Mouse (Mus musculus) E14TG2a.4 (cell line): ENCODE results near the gene Slc5a1.
A peak's percentile ranks its signal among the peaks of the same experiment; 100 is the strongest.

Source experiments
- H3K27me3 ChIP-seq: 2 replicates; pipeline ENCODE4 v1.6.1; 2014; ENCODE audit warnings: low read length, control low read depth; ENCODE audit not compliant: insufficient read depth
- H3K36me3 ChIP-seq: 2 replicates; pipeline ENCODE4 v1.6.1; 2014; ENCODE audit warnings: low read length, control low read depth; ENCODE audit not compliant: insufficient read depth
- H3K4me1 ChIP-seq: replicated peaks from 2 replicates; pipeline ENCODE4 v1.6.1; 2014; ENCODE audit warnings: low read depth, low read length, control low read depth
- H3K4me3 ChIP-seq: replicated peaks from 2 replicates; pipeline ENCODE4 v1.5.1; 2014; ENCODE audit warnings: mild to moderate bottlenecking, low read length
- H3K9me3 ChIP-seq: 2 replicates; pipeline ENCODE4 v1.6.1; 2014; ENCODE audit warnings: low read length, control low read depth
- CTCF ChIP-seq: conservative IDR thresholded peaks from 2 replicates; pipeline ENCODE4 v1.5.1; 2014; ENCODE audit warnings: low read length
- NANOG ChIP-seq: IDR thresholded peaks from 2 replicates; pipeline ENCODE4 v1.6.1; 2014; ENCODE audit warnings: borderline replicate concordance, low read length, mixed read lengths
- POU5F1 ChIP-seq: IDR thresholded peaks from 2 replicates; pipeline ENCODE4 v1.6.1; 2014; ENCODE audit warnings: low read length, borderline replicate concordance

Slc5a1 gene

DNA sequence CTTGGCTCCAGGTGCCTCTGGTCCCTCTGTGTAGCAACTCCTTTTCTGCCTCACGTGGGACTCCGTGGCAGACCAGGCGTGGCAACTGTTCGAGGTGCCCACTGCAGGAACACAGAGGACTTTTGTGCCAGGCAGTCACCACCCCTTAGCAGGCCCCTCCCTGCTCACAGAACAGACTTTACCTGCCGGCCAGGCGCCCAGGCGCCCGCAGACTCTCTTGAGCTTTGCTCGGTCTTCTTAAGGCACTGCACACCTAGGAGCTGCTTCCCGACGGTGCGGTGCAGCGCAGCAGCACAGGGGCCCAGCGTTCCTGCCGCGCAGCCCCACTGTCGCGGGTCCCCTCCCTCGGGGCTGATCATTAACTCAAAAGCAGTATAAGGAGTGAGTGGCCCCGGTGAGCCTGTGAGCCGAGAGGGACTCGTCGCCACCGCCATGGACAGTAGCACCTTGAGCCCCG lies at the start of gene Slc5a1:
TSS of gene Slc5a1 (plus strand) at position 195 of the 457 bp plus-strand sequence.
- Histone ChIP-seq H3K4me1 (peaks cover 59% of the 10 kb centered on the region), H3K9me3 (peaks cover 5% of the 10 kb centered on the region; the same call in 1 of the 2 replicates), H3K4me3 (peak within 1 kb of the TSS; percentile 72), H3K27me3 (peaks cover 47% of the 10 kb centered on the region), H3K36me3 (no peaks in the 10 kb centered on the region)
- TF ChIP-seq NANOG (no peak), POU5F1 (no peak), CTCF (no peak)

DNA sequence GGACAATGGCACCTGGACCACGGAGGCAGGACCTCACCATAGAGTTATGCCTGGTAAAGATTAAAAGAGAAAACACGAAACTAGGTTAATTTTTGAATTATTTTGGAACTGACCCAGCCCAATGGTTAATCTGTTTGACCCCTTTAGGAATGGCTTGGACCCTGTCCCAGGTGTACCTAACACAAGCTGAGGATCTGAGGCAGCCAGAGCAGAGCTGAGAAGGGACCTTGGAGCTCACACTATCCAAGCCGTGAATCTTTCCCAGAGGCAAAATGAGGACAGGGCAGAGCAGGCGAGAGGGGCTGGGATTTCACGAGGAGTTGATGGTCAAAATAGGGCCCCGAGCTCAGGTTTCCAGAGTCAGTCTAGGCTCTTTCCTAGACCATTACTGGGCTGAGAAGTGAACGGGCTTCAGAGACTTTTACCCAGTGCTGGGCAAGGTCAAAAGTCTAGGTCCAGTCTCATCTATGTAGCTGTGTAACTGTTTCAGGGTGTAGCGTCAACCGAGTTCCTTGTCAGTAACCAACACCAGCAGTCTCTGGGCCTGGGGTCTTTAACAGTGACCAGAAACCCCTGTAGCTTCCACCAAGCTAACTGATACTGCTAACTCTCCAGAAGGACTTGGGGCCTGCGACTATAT lies 47.8 kb upstream of the Slc5a1 start:
- no peak overlapping the region for H3K4me3 ChIP-seq
- no peaks in the 10 kb centered on the region for H3K4me1 ChIP-seq

GRCm38 (mm10) chr5:33070071-33070470 lies 33.9 kb upstream of the Slc5a1 start:
- Histone ChIP-seq H3K4me3 (no peak overlapping the region), H3K4me1 (no peaks in the 10 kb centered on the region), H3K36me3 (no peaks in the 10 kb centered on the region), H3K27me3 (peaks cover 17% of the 10 kb centered on the region), H3K9me3 (peaks cover 5% of the 10 kb centered on the region)
- TF ChIP-seq CTCF (no peak), NANOG (no peak), POU5F1 (no peak)

More for the DNA sequence above, 47.8 kb upstream of the Slc5a1 start:
- Histone ChIP-seq H3K27me3 (peaks cover 19% of the 10 kb centered on the region), H3K36me3 (no peaks in the 10 kb centered on the region), H3K9me3 (no peaks in the 10 kb centered on the region)
- TF ChIP-seq CTCF (no peak), NANOG (no peak), POU5F1 (no peak)

DNA sequence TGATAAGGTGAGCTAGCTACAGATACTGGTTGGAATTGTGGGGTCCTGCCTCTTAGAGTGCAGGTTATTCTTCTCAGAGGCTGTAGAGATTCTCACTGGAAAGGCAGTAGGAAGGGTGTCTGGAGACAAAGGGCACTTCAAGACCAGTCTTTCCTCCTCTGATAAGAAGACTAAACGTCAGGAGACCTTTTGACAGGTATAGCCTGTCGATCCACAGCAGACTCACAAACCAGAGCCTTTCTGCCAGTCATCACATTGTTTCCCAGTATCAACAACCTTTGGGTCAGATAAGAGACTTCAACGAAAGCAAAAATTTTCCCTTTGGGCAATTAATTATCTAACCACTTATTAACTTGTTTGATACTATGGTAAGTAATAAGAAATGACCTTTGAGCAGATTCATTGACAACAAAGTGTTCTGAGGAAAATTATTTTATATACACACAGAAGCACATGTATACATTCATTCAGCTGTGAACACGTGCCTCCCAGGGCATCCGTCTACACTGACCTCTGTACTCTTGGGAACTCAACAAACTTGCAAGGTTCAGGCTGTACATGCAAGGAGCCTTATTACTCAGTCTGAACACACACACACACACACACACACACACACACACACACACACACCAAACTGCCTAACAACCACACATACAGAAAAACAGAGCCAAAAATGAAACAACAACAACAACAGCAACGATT lies 27.4 kb upstream of the Slc5a1 start:
- no peaks in the 10 kb centered on the region for H3K9me3 ChIP-seq
- H3K4me3 ChIP-seq = no peak overlapping the region
- H3K36me3 ChIP-seq = no peaks in the 10 kb centered on the region
- TF ChIP-seq NANOG = no peak
- TF ChIP-seq CTCF = no peak
- no peak for TF ChIP-seq POU5F1
- H3K4me1 ChIP-seq = no peaks in the 10 kb centered on the region
- H3K27me3 ChIP-seq = peaks cover 12% of the 10 kb centered on the region

GRCm38 (mm10) chr5:33082896-33083295 lies 21.1 kb upstream of the Slc5a1 start:
- Histone ChIP-seq H3K9me3 (no peaks in the 10 kb centered on the region), H3K36me3 (no peaks in the 10 kb centered on the region), H3K4me3 (no peak overlapping the region), H3K4me1 (no peaks in the 10 kb centered on the region), H3K27me3 (peaks cover 29% of the 10 kb centered on the region)
- TF ChIP-seq NANOG (no peak), CTCF (no peak), POU5F1 (no peak)

- peaks cover 29% of the 10 kb centered on the region for H3K27me3 ChIP-seq
- no peaks in the 10 kb centered on the region for H3K36me3 ChIP-seq
- H3K4me3 ChIP-seq = no peak overlapping the region
- H3K4me1 ChIP-seq = no peaks in the 10 kb centered on the region
- TF ChIP-seq POU5F1 (no peak), NANOG (no peak), CTCF (no peak)
- no peaks in the 10 kb centered on the region for H3K9me3 ChIP-seq
These were observed 19.4 kb upstream of the Slc5a1 start for GRCm38 (mm10) chr5:33084599-33084998.

GRCm38 (mm10) chr5:33091342-33091741 lies 12.7 kb upstream of the Slc5a1 start:
- Histone ChIP-seq H3K27me3 (peaks cover 29% of the 10 kb centered on the region), H3K36me3 (no peaks in the 10 kb centered on the region), H3K4me3 (no peak overlapping the region), H3K4me1 (no peaks in the 10 kb centered on the region), H3K9me3 (no peaks in the 10 kb centered on the region)
- TF ChIP-seq POU5F1 (no peak), NANOG (no peak)

DNA sequence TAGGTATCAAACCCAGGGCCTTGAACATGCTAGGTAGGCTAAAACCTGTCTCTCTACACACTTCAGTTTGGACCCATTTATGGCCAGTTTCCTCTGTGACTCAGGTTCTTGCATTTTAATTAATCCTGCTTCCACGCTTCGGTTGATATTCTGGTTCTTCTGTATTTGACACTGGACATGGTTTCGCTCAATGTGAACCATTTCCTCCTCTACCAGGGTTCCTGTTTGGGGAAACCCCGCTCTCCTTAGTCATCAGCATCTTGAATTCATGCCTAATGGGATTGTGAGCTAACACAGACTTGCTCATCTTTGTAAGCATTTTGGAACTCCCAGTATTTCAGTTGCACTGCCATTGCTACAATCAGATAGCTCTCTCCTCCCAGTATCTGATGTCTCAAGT lies 8.7 kb upstream of the Slc5a1 start:
- H3K9me3 ChIP-seq = no peaks in the 10 kb centered on the region
- no peaks in the 10 kb centered on the region for H3K4me1 ChIP-seq
- H3K36me3 ChIP-seq = no peaks in the 10 kb centered on the region
- no peak for TF ChIP-seq POU5F1
- no peak for TF ChIP-seq NANOG
- TF ChIP-seq CTCF = no peak
- H3K27me3 ChIP-seq = peaks cover 43% of the 10 kb centered on the region
- H3K4me3 ChIP-seq = no peak overlapping the region

DNA sequence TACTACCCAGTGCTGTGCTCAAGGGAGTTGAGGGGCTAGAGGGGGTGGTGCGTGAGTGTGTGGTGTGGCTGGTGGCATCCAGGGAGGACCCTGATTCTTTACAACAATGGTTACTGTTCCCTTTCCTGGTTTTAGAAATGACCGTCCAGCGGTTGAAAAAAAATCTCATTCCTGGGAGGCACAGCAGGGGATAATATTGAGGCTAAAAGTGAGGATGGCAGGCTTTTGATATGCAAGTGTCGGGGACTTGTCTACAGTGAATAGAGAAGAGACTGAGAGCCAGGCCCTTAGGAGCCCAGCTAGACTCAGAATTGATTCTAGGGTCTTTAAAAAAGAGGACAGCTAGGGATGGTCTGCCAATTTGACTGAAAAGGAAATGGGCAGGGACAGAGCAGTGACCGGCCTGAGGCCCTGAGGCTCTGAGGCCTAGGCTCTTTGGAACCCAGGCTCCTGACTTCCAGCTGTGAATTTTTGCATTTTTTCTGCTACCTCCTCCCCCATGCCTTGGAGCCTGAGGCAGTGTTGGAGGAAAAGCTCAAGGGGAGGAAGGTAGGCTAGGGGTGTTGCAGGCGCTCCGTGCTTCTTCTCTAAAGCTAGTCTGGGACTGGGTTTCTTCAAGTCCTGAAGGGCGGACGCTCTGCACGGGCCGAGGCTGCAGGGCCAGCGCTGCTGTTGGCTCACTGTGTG lies 1.5 kb upstream of the Slc5a1 start:
- H3K4me1 ChIP-seq = peaks cover 46% of the 10 kb centered on the region
- H3K9me3 ChIP-seq = peaks cover 5% of the 10 kb centered on the region; the same call in 1 of the 2 replicates
- no peaks in the 10 kb centered on the region for H3K36me3 ChIP-seq
- TF ChIP-seq POU5F1 = peak; percentile 94
- no peak for TF ChIP-seq CTCF
- TF ChIP-seq NANOG = peak; percentile 80
- H3K27me3 ChIP-seq = peaks cover 58% of the 10 kb centered on the region
- H3K4me3 ChIP-seq = 0 out of 2 replicates have a peak overlapping the region, but pooled peaks have one; percentile 14
